Mouse (Mus musculus): ENCODE measurements around the gene Itgb4. TPM values are rescaled to one million over a fixed set of nuclear protein-coding genes. Genes with fewer than 3 reads are reported as not detected.

Itgb4 gene
- polyA plus RNA-seq, 1 experiment from 2014 or later, result 0.67 TPM

Other genes with a start within 250 kb of the Itgb4 start
- gene Tmem94, start 209.3 kb upstream of the Itgb4 start, polyA plus RNA-seq (2015; fragmentation: Nextera tagmentation; extraction: Ambion mirVana), result 29.1 and 29.8 TPM in 2 replicates
- 9.1 and 11.2 TPM in 2 replicates for gene Caskin2, start 161.1 kb upstream of the Itgb4 start, polyA plus RNA-seq (2015; fragmentation: Nextera tagmentation; extraction: Ambion mirVana)
- gene Tsen54, start 160.0 kb upstream of the Itgb4 start, polyA plus RNA-seq (2015; fragmentation: Nextera tagmentation; extraction: Ambion mirVana), result 25.8 and 28.3 TPM in 2 replicates
- gene Llgl2, start 150.7 kb upstream of the Itgb4 start, polyA plus RNA-seq (2015; fragmentation: Nextera tagmentation; extraction: Ambion mirVana), result 1.3 and 2.0 TPM in 2 replicates
- gene Myo15b, start 116.3 kb upstream of the Itgb4 start, polyA plus RNA-seq (2015; fragmentation: Nextera tagmentation; extraction: Ambion mirVana), result 0.18 TPM in 1 of 2 replicates, not detected in the other
- 1.2 and 1.8 TPM in 2 replicates for gene Smim5, start 74.7 kb upstream of the Itgb4 start, polyA plus RNA-seq (2015; fragmentation: Nextera tagmentation; extraction: Ambion mirVana)
- gene Smim6, start 62.7 kb upstream of the Itgb4 start, polyA plus RNA-seq (2015; fragmentation: Nextera tagmentation; extraction: Ambion mirVana), result 0.93 and 0.95 TPM in 2 replicates
- gene Sap30bp, start 41.4 kb upstream of the Itgb4 start, polyA plus RNA-seq (2015; fragmentation: Nextera tagmentation; extraction: Ambion mirVana), result 56.2 and 60.7 TPM in 2 replicates
- 25.6 and 26.0 TPM in 2 replicates for gene Recql5, start 41.2 kb upstream of the Itgb4 start, polyA plus RNA-seq (2015; fragmentation: Nextera tagmentation; extraction: Ambion mirVana)
- gene Galk1, start 38.0 kb downstream of the Itgb4 start, polyA plus RNA-seq (2015; fragmentation: Nextera tagmentation; extraction: Ambion mirVana), result 61.3 and 64.2 TPM in 2 replicates
- 2,318 and 2,532 TPM in 2 replicates for gene H3f3b, start 53.3 kb downstream of the Itgb4 start, polyA plus RNA-seq (2015; fragmentation: Nextera tagmentation; extraction: Ambion mirVana)
- 37.6 and 42.1 TPM in 2 replicates for gene Unk, start 55.6 kb downstream of the Itgb4 start, polyA plus RNA-seq (2015; fragmentation: Nextera tagmentation; extraction: Ambion mirVana)
- 0.60 and 0.62 TPM in 2 replicates for gene Unc13d, start 103.3 kb downstream of the Itgb4 start, polyA plus RNA-seq (2015; fragmentation: Nextera tagmentation; extraction: Ambion mirVana)
- gene Wbp2, start 112.3 kb downstream of the Itgb4 start, polyA plus RNA-seq (2015; fragmentation: Nextera tagmentation; extraction: Ambion mirVana), result 162 and 163 TPM in 2 replicates
- 6.6 and 8.7 TPM in 2 replicates for gene Trim47, start 152.5 kb downstream of the Itgb4 start, polyA plus RNA-seq (2015; fragmentation: Nextera tagmentation; extraction: Ambion mirVana)
- 2.0 TPM in 2 replicates for gene Trim65, start 156.4 kb downstream of the Itgb4 start, polyA plus RNA-seq (2015; fragmentation: Nextera tagmentation; extraction: Ambion mirVana)
- gene Mrpl38, start 164.2 kb downstream of the Itgb4 start, polyA plus RNA-seq (2015; fragmentation: Nextera tagmentation; extraction: Ambion mirVana), result 65.3 and 75.2 TPM in 2 replicates
- 77.4 and 87.4 TPM in 2 replicates for gene Fbf1, start 193.5 kb downstream of the Itgb4 start, polyA plus RNA-seq (2015; fragmentation: Nextera tagmentation; extraction: Ambion mirVana)
- 69.9 and 92.8 TPM in 2 replicates for gene Ten1, start 224.1 kb downstream of the Itgb4 start, polyA plus RNA-seq (2015; fragmentation: Nextera tagmentation; extraction: Ambion mirVana)
- 62.8 and 63.3 TPM in 2 replicates for gene Acox1, start 224.3 kb downstream of the Itgb4 start, polyA plus RNA-seq (2015; fragmentation: Nextera tagmentation; extraction: Ambion mirVana)

All from forebrain, embryonic 16.5 days (tissue).